Mouse (Mus musculus) cortical plate, adult 2 months (tissue): ENCODE measurements around the gene Gm3336.

ENCODE experiments used
- CTCF ChIP-seq: fragments of 200-500 bp; IDR thresholded peaks from 2 replicates; pipeline ENCODE4 v1.5.1; 2011; ENCODE audit warnings: mild to moderate bottlenecking, control low read depth, low read length; ENCODE audit not compliant: insufficient read depth; ENCODE audit errors: extremely low read depth
- POLR2A ChIP-seq: fragments of 200-500 bp; IDR thresholded peaks from 2 replicates; pipeline ENCODE4 v1.6.1; 2011; ENCODE audit warnings: mild to moderate bottlenecking, low read length, control low read depth; ENCODE audit not compliant: insufficient read depth; ENCODE audit errors: extremely low read depth

GRCm38 (mm10) chr8:70729808-70730475 is 11.6 kb downstream of the Gm3336 start:
- TF ChIP-seq CTCF (no peak), POLR2A (no peak)
